Mouse (Mus musculus): ENCODE measurements around the gene Mob4.
A peak's percentile ranks its signal among the peaks of the same experiment; 100 is the strongest.

Gene Mob4

DNA sequence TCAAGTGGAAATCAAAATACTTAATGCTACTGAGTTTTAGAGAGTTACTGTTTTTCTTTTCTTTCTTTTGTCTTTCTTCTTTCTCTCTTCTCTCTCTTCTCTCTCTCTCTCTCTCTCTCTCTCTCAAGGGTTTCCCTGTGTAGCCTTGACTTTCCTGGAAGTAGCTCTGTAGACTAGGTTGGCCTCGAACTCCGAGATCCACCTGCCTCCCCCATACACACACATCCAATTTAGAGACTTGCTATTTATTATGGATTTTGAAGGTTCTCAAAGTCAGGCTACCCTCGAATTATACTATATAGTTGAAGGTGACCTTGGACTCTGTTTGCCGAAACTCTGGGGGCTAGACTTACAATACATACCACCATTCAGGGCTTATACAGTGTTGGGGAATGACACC is 1.3 kb downstream of the Mob4 start:
- no peak for DNase-seq

DNA sequence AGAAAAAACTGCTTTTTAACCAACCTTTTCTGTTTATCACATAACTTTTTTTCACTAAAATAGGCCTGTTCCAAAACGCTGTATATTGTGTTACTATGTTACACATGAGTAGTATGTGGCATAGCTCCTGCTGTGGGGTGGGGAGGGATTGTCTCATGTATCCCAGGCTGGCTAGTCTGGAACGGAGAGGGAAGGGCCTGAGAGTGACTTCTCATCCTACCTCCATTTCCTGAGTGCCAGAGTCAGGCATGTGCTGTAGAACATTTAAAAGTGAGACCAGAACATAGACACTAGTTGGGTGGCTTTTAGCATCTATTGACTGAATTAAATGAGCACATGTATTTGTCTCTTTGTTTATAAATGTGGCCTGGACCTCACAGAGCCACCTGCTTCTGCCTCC is 2.1 kb downstream of the Mob4 start:
- no peak for DNase-seq

DNA sequence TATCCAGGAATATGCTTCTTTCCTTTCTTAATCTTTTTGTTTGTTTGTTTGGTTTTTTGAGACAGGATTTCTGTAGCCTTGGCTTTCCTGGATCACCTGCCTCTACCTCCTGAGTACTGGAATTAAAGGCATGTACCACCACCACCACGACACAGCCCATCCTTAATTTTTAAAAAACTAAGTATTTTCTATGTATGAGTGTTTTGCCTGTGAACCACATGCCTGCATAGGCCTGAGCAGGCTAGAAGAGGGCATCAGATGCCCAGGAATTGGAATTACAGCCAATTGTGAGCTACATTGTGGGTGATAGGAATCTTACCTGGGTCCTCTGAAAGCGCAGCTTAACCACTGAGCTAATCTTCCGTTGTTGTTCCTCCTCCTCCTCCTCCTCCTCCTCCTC is 3.3 kb downstream of the Mob4 start:
- DNase-seq: no peak

DNA sequence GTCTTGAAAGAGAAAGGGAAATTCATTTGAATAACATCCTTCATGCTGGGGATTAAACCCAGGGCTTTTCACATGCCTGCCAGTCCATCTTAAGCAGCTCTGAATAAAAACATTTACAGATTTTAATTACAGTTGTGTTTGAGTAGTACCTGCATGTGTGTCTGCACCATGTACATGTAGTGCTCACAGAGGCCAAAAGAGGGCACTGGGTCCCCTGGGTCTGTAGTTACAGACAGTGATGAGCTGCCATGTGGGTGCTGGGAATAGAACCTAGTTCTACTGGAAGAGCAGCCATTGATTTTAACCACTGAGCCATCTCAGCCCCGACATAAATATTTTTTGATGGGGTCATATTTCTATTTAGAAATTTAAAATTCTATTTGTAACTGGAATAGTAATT is 4.8 kb downstream of the Mob4 start:
- no peak for DNase-seq

DNA sequence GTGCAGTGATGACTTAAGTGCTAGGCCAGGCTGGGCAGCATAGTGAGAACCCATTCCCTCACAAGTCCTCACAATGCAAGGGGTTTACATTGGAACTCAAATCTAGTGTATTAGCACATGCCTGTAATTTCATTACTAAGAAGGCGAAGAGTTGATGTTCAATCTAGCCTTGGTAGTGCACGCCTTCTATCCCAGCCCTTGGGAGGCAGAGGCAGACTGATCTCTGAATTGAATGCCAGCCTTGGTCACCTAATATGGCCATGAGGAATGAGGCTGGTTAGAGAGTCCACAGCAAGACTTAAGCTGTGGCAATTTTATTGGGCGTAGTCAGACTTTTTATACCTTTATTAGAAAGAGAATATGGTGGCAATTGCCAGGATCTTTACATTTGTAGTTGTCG is 13.3 kb downstream of the Mob4 start:
- DNase-seq: no peak

DNA sequence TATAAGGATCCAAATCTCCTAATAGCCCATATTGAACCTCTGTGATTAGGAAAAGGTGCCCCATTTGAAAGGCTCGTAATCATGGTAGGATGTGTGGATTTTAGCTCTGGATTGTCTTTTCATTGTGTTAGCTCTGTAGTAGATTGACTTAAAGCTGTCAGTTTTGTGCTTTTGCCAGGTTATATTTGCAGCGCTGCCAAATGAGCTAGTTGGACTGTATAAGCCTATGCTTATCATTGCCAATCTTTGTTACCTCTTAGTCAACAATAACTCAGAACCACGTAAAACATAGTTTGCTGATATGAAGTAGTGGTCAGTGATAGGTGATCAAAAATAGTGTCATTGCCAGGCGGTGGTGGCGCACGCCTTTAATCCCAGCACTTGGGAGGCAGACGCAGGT is 14.5 kb downstream of the Mob4 start:
- DNase-seq: no peak

DNA sequence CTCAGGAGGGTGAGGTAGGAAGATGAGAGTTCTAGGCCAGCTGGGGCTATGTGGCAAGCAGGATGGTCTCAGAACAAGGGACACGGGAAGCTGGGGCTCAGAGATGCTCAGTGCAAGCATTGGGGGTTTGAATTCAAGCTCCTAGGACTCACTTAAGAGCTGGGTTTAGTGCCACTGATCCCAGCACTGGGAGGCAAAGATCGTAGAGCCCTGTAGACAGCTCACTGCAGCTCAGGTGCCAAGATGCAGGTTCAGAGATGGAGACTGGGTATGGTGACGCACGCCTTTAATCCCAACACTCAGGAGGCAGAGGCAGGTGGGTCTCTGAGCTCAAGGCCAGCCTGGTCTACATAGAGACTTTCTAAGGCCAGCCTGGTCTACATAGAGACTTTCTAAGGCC is 26.3 kb downstream of the Mob4 start:
- DNase-seq: no peak

DNA sequence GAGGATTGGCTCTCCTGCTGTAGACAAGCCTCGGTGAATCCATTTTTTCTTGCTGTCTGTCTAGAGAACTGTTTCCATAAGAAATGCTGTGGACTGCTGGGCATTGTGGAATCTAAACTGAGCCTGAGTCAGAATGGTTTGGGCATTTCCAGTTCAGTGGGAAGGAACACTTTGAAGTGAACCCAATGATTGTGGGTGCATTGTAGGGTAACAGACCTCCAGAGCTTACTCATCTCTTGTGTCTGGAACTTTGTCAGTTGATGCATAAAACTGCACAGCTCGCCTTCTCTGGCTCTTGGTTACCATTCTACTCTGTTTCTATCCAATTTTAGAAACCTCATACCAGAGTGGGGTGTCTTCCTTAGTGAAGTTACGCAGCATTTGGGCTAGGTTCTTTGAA is 27.2 kb downstream of the Mob4 start:
- no peak for DNase-seq

DNA sequence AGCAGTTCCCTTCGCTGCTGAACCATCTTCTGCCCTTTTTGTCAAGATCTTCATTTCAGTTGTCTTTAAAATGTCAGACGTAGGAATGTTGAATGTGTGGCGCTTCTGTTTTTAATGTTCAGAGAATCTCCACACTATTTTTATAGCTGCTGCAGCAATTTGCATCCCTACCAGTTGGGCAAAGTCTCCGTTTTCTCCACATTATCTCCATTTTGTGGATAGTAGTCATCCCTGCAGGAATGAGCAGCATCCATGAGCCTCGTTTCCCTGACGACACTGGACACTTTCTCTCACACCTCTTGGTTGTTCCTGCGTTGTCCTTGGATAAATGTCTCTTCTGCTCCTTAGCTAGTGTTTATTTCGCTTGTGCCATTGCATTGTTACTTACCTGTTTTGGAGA is 27.8 kb downstream of the Mob4 start:
- no peak for DNase-seq

DNA sequence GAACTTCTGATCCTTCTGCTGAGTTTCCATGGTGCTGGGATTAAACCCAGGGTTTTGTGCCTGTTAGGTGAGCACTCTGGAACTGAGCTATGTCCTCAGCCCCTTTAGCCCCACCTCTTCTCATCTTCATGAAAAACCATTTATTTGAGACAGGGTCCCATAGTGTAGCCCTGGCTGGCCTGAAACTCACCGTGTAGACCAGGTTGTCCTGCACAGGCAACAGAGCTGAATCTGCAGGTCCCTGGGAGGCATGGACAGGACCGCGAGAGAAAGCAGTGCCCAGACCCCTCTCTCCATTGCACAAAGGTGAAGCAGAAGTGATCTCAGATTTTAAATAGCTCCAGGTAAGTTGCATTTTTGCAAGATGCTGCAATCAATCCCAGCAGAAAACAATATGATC is 29.2 kb downstream of the Mob4 start:
- DNase-seq: no peak

DNA sequence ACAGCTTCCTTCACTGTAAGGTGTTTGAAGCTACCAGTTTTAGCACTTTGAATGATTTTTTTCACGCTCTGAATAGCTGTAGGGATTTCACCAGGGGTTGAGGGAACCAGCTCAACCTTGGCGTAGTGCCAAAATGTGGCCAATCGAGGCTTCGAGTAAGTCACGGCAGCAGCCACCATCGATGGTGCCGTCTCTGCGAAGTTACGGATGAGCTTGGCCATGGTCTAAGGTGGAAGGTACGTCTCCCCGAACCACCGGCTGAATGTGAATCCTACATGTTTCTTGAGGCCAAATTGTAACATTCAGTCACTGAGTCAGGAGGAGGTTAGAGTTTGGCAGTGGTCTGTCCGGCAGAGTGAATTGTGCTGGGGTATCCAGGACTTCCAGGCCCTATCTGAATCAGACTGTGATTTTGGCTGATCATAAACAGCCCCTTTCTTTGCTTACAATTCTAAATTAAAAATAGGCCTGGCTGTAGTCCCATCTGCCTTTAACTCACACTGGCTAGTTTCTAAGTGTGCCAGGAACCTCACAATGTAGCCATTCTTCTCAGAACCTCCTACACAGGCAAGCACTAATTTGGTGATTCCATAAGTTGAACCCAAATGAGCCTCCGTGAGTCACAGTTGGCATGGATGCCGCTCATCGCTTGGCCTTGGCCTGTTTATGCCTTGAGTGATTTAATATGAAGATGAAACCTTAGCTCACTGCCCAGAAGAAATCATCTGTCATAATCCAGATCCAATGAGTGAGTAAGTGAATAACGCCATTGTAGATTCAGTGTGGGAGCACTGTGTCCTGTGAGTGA is 30.0 kb downstream of the Mob4 start:
- DNase-seq: no peak

DNA sequence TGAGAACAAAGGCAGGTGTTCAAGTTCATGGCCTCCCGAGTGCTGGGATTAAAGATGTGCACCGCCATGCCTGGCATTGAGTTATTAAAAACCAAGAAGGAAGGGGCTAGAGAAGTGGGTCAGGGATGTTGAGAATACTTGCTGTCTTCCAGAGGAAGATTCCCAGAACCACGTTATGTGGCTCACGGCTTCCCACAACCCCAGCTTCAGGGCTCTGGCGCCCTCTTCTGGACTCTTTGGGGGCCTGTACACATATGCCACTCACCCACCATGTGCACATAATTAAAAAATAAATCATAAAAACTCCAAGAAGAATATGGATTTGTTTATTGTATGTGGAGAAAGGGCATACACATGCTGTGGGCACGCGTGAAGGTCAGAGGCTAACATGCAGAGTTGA is 30.9 kb downstream of the Mob4 start:
- peak in 1 of 2 experiments; percentile 39 for DNase-seq

DNA sequence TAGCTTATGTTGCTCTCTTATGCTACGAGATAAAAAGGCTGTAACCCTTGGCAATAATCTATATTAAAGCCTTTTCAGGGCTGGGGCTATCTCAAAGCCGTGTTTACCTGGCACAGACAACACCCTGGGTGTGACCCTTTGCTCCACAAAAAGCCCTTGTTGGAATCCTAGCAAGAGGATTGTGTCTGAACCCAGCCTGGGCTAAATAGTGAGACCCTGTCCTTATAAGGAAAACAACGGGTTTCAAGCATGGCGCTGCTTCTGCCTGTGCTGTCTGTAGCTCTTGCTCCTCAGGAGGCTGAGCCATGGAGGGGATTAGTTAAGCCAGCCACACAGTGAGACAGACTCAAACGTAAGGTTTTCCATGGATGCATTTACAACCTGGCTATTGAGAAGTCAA is 31.8 kb downstream of the Mob4 start:
- no peak for DNase-seq

DNA sequence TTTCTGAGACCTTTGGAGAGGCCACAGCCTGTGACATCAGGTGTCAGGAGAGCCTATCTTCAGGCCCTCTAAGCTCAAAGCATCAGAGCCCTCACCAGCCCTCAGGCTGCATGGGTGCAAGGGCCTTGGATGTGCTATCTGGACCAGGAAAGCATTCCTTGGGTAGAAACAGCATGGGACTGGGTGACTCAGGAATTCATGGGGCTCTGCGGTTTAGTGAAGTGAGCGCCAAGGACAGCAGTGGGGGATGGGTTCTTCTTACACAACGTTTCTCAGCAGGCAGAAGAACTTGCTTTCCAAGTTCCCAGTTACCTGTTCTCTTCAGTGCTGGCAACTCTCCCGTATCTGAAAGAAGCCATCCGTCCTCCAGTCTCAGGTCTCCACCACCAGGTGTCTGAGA is 33.0 kb downstream of the Mob4 start:
- DNase-seq: no peak

DNA sequence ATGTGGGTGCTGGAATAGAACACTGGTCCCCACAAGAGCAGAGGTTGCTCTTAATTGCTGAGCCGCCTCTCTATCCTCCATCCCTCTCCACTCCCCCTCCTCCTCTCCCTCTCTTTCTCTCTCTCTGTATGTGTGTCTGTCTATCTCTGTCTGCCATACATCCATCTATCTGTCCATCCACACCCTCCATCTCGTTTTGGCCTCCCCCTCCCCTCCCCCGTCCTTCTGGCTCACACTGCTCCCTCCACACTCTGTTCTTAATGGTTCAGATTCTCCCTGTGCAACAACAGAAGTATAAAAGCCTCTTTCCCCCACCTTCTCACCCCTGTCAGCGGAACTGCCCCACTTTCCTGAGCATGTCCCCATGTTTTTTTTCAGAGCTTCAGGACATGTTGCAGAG is 36.5 kb downstream of the Mob4 start:
- no peak for DNase-seq

DNA sequence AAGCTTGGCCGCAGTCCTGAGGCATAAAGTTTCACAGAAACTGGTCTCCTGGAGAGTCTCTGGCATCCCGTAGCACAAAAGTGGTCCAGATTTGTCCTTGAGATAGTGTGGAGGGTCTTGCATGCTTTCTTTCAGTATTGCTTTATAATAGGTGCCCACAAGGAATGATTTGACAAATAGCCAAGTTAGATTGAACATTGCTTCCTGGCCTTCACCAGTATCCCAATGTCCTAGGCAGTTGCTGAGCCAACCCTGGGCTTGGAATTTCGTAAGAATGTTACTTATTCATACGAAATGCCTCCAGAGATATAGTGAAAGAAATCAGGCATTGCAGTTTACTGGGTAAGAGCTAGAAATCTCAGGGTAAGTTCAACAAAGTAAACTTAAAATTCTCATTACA is 37.6 kb downstream of the Mob4 start:
- no peak for DNase-seq

DNA sequence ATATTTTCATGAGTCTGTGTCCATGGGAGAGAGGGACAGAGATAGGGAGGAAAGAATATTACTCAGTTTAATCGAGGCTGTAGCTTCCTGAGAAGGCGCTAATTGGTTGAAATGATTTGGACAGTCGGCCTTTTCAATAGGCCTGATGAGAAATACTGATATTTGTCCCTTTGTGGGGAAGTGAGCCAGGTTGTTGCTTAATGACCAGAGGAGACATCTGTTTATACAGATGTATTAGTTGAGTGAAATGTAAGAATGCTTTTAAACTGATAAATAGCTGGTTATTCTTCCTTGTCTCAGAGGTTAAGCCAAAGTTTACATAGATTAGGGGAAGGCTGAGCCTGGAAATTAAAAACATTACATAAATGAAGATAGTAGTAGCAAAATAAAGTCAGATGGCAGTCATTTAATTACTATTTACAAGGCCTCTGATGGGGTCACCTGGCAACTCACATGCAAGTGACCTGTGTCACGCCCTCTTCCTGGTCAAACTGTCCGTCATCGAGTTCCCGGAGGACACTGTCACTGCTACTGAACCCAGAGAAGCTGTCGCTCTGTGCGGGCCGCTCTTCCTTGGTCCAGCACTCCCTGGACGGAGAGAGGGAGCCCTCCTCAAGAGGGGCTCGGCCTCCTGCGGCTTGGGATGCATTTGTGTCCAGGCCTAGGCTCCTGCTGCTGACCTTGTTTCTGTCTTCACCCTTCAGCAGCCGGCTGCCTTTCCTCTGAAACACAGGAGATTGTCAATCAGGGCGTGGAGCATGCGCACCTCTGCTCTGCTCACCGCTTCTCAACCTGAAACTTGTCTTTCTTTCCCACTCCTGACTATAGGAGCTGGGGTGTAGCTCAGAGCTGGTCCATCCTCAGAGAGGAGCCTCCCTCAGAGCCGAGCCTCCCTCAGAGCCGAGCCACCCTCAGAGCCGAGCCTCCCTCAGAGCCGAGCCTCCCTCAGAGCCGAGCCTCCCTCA is 40.6 kb downstream of the Mob4 start:
- DNase-seq: no peak

DNA sequence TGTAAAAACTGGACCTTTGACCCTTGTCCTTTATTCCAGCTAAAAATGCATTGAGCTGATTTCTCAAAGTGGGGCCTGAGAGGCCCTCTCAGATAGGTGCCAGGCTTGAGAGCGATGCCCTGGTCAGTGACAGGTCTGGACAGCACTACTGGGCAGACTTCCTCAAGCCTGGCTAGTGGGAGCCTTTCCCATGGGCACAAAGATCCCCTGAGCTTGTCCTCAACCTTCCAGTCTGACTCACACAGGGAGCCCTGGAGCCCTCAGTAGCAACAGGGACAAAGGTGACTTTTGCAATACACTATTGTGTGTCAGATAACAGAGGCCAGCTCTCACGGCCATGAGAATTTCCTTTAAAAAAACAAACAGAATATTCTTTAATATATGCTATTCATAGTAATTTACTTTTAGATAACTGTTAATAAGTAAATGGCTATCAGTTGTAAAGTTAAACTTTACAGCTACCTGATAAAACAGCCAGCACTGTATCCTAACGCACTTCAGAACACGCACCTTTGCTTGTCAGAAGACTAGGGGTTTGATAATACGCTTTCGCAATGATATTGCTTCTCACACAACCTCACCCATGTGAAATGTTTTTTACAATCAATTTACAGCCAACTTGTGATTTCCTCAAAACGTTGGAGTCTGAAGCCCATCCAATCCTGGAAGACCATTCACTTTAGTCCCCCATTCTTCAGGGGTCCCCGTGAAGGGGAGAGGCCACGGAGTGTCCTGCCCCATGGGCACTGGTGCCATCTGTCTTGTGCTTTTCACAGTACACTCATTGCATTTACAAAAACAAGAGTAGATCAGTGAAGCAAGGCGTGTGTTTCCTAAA is 42.9 kb downstream of the Mob4 start:
- DNase-seq: no peak

DNA sequence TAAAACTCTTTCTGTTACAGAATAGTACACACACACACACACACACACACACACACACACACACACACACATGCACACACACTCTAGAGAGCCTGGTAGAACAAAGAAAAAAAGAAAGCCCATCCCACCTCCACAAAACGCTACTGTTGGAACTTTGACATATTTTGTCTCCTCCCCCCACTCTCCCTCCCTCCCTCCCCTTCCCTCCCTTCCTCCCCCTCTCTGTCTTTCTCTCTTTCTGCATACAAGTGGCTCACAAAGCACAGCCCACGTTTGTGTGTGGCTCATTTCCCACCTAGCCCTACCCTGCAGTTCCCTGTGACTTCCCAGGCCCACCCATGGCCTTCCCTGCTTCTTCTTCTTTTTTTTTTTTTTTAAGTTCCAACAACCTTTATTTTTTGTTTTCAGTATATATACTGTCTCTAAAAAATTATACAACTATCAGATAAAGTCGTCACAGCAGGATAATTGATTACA is 43.6 kb downstream of the Mob4 start:
- DNase-seq: no peak

DNA sequence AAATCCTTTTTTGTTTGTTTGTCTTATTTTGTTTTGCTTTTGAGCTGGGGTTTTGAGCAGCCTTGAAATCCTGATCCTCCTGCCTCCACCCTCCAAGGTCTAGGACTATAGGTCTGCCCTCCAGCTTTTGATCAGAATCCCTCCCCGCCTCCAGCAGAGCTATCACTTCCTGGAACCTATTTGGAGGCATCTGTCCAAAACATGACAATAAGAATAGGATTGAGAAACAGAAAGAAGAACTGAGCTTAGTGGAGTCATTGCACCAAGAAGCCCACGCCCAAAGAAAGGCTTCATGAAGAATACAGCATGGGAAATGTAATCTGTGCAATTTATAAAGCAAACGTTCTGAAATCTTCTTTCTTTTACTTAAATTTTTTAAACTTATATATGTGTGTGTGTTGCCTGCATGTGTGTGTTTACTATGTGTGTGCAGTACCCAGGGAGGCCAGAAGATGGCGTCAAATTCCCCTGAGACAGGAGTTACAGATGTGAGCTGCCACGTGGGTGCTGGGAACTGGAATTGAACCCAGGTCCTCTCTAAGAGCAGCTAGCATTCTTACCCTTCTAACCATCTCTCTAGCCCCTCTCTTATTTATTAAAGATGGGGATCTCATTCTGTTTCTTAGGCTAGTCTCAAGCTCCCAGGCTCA is 49.0 kb downstream of the Mob4 start:
- no peak for DNase-seq

DNA sequence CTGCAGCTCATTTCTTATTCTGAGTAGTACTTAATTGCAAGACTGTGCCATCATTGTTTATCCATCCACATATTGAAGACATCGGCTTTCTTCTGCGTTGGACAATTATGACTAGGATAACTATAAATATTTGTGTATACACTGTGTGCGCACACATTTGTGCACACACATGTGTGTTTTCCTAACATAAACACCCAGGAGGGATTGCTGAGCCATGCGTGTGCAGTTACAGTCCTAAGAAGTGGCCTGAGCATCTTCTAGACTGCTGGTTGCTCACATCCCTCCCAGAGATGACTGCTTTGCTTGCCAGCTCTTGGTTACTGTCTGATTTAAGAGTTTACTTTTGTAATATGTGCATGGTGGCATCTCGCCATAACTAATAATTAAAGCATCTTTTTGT is 51.4 kb downstream of the Mob4 start:
- no peak for DNase-seq

DNA sequence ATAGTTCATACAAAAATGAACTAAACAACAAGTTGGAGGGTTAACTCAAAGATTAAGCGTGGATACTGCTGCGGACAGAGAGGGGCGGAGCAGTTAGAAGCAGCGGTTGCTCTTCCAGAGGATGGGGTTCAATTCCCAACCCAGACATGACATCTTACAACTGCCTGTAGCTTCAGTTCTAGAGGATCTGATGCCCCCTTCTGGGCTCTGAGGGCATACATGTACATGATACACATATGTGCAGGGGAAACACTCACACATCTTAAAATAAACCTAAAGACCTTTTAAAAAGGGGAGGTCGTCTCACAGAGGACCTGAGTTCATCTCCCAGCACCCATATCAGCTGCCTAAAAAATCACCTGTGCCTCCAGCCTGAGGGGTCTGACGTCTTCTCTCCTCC is 54.7 kb downstream of the Mob4 start:
- DNase-seq: peak in 1 of 2 experiments; percentile 27

All from kidney, postnatal 25 days (tissue).